Mouse (Mus musculus): ENCODE results near the gene Gm45261.

The Gm45261 gene

DNA sequence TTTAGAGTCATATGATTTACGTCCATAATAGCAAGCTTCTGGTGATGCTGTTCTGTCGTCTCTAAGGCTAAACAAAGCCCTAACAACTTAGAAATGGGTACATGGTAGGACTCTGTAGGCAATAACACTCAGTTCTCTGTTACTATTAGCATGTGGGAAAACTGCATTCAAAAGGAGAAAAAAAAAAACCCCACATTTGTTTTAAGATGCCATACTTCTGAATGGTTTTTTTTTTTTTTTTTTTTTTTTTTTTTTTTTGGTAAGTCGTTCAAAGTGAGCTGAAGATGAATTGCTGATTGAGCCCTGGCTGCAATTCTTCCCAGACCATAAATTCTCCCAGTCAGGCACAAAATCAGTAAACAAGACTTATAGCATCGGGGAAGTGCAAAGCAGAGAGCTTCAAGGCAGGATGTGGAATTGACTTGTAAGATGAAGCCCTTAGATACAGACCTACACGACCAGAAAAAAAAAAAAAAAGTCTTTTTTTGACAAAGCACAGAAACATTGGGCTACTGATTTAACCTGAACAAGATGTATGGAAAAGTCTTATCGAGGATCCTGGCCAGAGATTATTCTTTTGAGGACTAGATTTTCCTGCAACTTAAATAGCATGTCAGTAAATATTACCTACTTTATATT lies 51.7 kb downstream of the Gm45261 start:
- no peak for DNase-seq

DNA sequence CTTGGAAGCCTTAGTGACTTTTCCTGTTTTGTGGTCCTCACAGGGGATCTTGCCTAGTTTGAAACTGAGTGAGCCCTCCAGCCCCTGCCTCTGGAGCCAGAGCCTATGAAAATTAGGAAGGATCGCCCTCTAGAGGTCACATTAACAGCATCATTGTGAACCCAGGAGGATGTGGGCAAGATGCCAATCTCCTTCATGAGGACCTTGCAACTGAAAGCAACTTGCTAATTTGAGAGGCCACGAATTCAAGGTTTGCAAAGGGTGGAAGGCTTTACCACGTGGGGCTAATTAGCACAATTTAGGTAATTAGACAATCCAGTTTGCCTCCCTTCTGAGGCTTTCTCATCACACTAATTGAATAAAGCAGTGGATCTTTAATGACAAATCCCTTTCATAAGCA lies 52.7 kb downstream of the Gm45261 start:
- peak; percentile 94 for DNase-seq

DNA sequence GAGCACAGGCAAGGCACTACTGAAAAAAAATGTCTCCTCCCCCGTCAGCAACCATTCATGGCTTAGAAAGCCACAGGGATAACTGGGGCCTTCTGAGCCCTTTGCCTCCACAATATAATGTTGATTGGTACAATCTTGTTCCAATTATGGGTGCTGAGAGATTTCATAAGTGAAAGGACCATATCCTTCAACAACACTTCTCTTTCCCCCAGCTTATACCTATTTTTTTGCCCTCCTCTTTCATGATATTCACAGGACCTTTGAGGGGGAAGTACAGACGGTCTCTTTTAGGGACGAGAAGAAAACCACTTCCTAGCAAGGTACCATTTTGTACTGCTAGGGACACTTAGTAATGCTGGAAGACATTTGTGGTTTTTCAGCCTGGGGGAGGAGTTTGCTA lies 57.1 kb downstream of the Gm45261 start:
- no peak for DNase-seq

DNA sequence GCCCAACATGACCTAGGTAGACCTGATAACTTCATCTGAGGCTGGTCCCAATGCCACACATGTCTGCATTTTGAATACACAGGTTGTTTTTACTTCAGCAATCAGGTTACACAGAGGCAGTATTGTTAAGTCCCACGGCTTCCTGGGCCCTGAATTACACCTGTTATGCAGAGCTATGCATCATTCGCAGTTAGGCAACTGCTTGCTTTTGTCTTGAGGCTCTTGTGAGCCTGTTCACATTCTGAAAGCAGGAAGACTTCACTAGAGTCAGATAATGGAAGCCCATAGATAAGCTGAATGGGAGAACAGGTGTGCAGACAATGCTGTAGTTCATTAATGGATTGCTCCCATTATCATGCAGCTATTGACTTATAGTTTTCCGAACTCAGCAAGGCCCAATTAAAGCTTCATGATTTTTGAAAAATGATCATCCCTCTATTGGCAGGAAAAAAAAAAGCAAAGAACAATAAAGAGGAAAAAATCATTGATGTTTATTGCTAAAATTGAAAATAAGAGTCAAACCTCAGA lies 57.8 kb downstream of the Gm45261 start:
- DNase-seq, result no peak

DNA sequence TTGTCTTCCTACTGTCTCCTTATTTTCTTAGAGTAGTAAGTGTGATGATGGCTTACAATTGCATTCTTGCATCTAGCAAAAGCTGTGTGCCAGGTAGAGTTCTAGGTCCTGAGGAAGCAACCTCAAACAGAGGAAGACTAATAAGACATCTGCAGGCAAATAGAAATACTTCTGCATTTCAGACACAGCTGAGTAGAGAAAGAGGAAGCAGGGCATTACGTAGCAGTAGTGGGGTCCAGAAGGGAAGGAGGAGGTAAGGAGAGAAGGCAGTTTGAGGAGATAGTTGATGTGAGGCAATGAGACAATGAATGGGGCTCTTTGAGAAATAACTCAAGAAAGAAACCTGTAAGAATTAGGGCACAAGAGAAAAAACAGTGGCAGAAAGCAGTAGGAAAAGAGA lies 59.3 kb downstream of the Gm45261 start:
- DNase-seq, result peak; percentile 28

All from lung, postnatal 36 days (tissue).